Mouse (Mus musculus) ES-E14 (cell line): ENCODE data around the gene Tmem63c.

Experiments
- CHD2 ChIP-seq: IDR thresholded peaks from 2 replicates; pipeline ENCODE4 v1.6.1; 2014; ENCODE audit warnings: mild to moderate bottlenecking, low read depth, low read length, inconsistent platforms
- HCFC1 ChIP-seq: IDR thresholded peaks from 2 replicates; pipeline ENCODE4 v1.6.1; 2012; ENCODE audit warnings: low read length, inconsistent platforms, borderline replicate concordance; ENCODE audit not compliant: insufficient read depth

- TF ChIP-seq HCFC1 (no peak), CHD2 (no peak)
These were observed 111.6 kb downstream of the Tmem63c start for GRCm38 (mm10) chr12:87132784-87133183.
